Mouse (Mus musculus): ENCODE data around the gene Svip. TPM values are rescaled to one million over a fixed set of nuclear protein-coding genes. Genes with fewer than 3 reads are reported as not detected.

Gene Svip
- total RNA-seq, 2 experiments from 2014 or later, result 7.8 to 9.2 TPM

GRCm38 (mm10) chr7:51960698-51961374 is 45.0 kb downstream of the Svip start:
- no peak for DNase-seq

DNA sequence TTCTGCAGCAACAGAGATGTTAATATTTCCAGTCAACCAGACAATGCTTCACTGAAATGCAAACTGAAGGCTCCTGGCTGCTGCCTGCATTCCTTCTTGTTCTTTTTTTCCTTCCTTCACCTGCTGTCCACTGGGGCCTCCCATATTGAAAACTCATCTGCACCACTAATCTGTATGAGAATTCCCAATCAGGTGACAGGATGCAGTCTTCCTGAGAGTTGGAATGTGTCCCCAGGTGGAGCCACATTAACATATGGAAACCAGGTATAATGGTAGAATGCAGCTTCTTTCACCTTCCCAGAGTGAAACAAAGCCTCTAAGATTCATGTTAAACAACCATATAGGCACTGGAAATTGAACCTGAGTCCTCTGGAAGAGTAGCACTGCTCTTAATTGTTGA is 48.1 kb downstream of the Svip start:
- DNase-seq, result no peak

GRCm38 (mm10) chr7:51955424-51956041 is 50.3 kb downstream of the Svip start:
- DNase-seq, result no peak

Other genes starting within 250 kb of the Svip start
- gene Gas2, start 144.0 kb downstream of the Svip start, total RNA-seq (2021), result 10 to 100 TPM; 12.9 to 16.4 TPM
- gene Fancf, start 143.8 kb downstream of the Svip start, total RNA-seq (2021), result 1 to 10 TPM; 3.7 to 4.9 TPM
- gene 1700015G11Rik, start 9.7 kb upstream of the Svip start, total RNA-seq (2021), result not detected